In the genomic region with DNA sequence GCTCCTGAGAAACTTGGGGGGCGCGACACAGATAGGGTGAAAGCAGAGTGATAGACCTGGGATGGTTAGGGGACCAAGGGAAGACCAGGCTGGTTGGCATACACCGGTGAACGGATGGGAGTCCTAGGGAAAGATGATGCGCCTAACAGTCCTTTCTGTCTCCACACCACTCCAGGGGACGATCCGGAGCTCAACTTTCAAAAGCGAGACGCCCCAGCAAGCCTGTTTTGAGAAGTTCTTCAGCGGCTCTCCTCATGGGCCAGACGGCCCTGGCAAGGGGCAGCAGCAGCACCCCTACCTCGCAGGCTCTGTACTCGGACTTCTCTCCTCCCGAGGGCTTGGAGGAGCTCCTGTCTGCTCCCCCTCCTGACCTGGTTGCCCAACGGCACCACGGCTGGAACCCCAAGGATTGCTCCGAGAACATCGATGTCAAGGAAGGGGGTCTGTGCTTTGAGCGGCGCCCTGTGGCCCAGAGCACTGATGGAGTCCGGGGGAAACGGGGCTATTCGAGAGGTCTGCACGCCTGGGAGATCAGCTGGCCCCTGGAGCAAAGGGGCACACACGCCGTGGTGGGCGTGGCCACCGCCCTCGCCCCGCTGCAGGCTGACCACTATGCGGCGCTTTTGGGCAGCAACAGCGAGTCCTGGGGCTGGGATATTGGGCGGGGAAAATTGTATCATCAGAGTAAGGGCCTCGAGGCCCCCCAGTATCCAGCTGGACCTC, we compare ENCODE assay signal across 8 mouse cellular contexts. TPM values are rescaled to one million over a fixed set of nuclear protein-coding genes. Genes with fewer than 3 reads are reported as not detected.
DNase-seq lines count a peak whose midpoint lies in the region; ATAC-seq and TF ChIP-seq lines count a peak whose summit lies in the region.

No protein-coding gene starts in this region.

- peak overlapping the region; percentile 94 for H3K27ac ChIP-seq in bone marrow macrophage, adult 2 months (ENCODE audit: insufficient read depth, low read depth, low read length)
- peak overlapping the region; percentile 88 for H3K27ac ChIP-seq in embryonic facial prominence, embryonic 15.5 days (replicated peaks)
- peak overlapping the region; percentile 97 for H3K27ac ChIP-seq in heart, embryonic 13.5 days (replicated peaks)
- H3K27ac ChIP-seq in kidney, postnatal 0 days, result peak overlapping the region; percentile 95
- H3K27ac ChIP-seq in liver, postnatal 0 days (ENCODE audit: low read depth), result peak overlapping the region; percentile 95
- peak overlapping the region; percentile 53; the same call in 1 of the 2 replicates for H3K27ac ChIP-seq in neural tube, embryonic 12.5 days
- peak overlapping the region; percentile 87 for H3K27ac ChIP-seq in testis, adult 2 months (ENCODE audit: control insufficient read depth, insufficient read depth, low read depth, low read length)

- TF ChIP-seq POLR2A in bone marrow macrophage, adult 2 months (IDR thresholded peaks at IDR 0.05; ENCODE audit: borderline replicate concordance, low read depth, low read length), result no peak
- TF ChIP-seq POLR2A in testis, adult 2 months (IDR thresholded peaks at IDR 0.05; ENCODE audit: control insufficient read depth, low read depth, low read length), result no peak

- H3K4me2 ChIP-seq in embryonic facial prominence, embryonic 15.5 days (replicated peaks), result peak overlapping the region; percentile 76
- peak overlapping the region; percentile 96 for H3K4me2 ChIP-seq in heart, embryonic 13.5 days
- peak overlapping the region; percentile 99 for H3K4me2 ChIP-seq in kidney, postnatal 0 days (ENCODE audit: low read length)
- H3K4me2 ChIP-seq in liver, postnatal 0 days (ENCODE audit: low read depth, low read length), result peak overlapping the region; percentile 98
- H3K4me2 ChIP-seq in neural tube, embryonic 12.5 days (replicated peaks), result peak overlapping the region; percentile 97

- TF ChIP-seq CTCF in bone marrow macrophage, adult 2 months (IDR thresholded peaks at IDR 0.05; ENCODE audit: low read depth, low read length), result peak; percentile 35; the same call in 1 of the 2 replicates
- TF ChIP-seq CTCF in kidney, postnatal 0 days (IDR thresholded peaks at IDR 0.05; ENCODE audit: low read depth), result peak; percentile 84
- TF ChIP-seq CTCF in liver, postnatal 0 days (IDR thresholded peaks at IDR 0.05; ENCODE audit: low read depth), result peak; percentile 94
- peak; percentile 48; the same call in 1 of the 2 replicates for TF ChIP-seq CTCF in testis, adult 2 months (IDR thresholded peaks at IDR 0.05; ENCODE audit: control insufficient read depth, insufficient read depth, insufficient replicate concordance, low read depth, low read length)

- peak overlapping the region; percentile 89 for H3K4me3 ChIP-seq in bone marrow macrophage, adult 2 months (ENCODE audit: insufficient read depth, low read length)
- peak overlapping the region; percentile 49 for H3K4me3 ChIP-seq in embryonic facial prominence, embryonic 15.5 days (replicated peaks)
- H3K4me3 ChIP-seq in heart, embryonic 13.5 days, result peak overlapping the region; percentile 70
- peak overlapping the region; percentile 64 for H3K4me3 ChIP-seq in kidney, postnatal 0 days (replicated peaks; ENCODE audit: low read depth, low read length)
- peak overlapping the region; percentile 88 for H3K4me3 ChIP-seq in liver, postnatal 0 days (ENCODE audit: low read depth, low read length)
- peak overlapping the region; percentile 51 for H3K4me3 ChIP-seq in neural tube, embryonic 12.5 days
- H3K4me3 ChIP-seq in testis, adult 2 months (ENCODE audit: control insufficient read depth, low read depth, low read length), result peak overlapping the region; percentile 92

- ATAC-seq in embryonic facial prominence, embryonic 15.5 days (ENCODE audit: insufficient number of reproducible peaks, low FRiP score, low TSS enrichment, low read depth), result peak; percentile 8
- peak; percentile 29; the same call in 1 of the 2 replicates for ATAC-seq in heart, embryonic 13.5 days (ENCODE audit: extremely low read depth, insufficient number of reproducible peaks, low FRiP score, low TSS enrichment)
- peak; percentile 12 for ATAC-seq in kidney, postnatal 0 days (replicated peaks; ENCODE audit: low FRiP score, low read depth)
- peak; percentile 33 for ATAC-seq in liver, postnatal 0 days
- ATAC-seq in neural tube, embryonic 12.5 days (ENCODE audit: low FRiP score, low read depth), result peak; percentile 11

- H3K36me3 ChIP-seq in embryonic facial prominence, embryonic 15.5 days, result peaks cover 24% of the 10 kb centered on the region
- peaks cover 29% of the 10 kb centered on the region for H3K36me3 ChIP-seq in heart, embryonic 13.5 days
- peaks cover 6% of the 10 kb centered on the region; the same call in 1 of the 2 replicates for H3K36me3 ChIP-seq in kidney, postnatal 0 days (ENCODE audit: insufficient read depth, low read length)
- H3K36me3 ChIP-seq in liver, postnatal 0 days (replicated peaks; ENCODE audit: insufficient read depth, low read length), result peaks cover 20% of the 10 kb centered on the region
- H3K36me3 ChIP-seq in neural tube, embryonic 12.5 days, result peaks cover 12% of the 10 kb centered on the region
- peaks cover 2% of the 10 kb centered on the region; the same call in 1 of the 2 replicates for H3K36me3 ChIP-seq in testis, adult 2 months (ENCODE audit: control insufficient read depth, insufficient read depth, low read length)

- H3K4me1 ChIP-seq in bone marrow macrophage, adult 2 months (ENCODE audit: control insufficient read depth, insufficient read depth, low read length), result peaks cover 39% of the 10 kb centered on the region
- H3K4me1 ChIP-seq in embryonic facial prominence, embryonic 15.5 days, result peaks cover 53% of the 10 kb centered on the region
- peaks cover 64% of the 10 kb centered on the region for H3K4me1 ChIP-seq in heart, embryonic 13.5 days
- peaks cover 28% of the 10 kb centered on the region; the same call in 1 of the 2 replicates for H3K4me1 ChIP-seq in kidney, postnatal 0 days (replicated peaks; ENCODE audit: insufficient read depth, low read length)
- peaks cover 47% of the 10 kb centered on the region for H3K4me1 ChIP-seq in liver, postnatal 0 days (ENCODE audit: insufficient read depth)
- H3K4me1 ChIP-seq in neural tube, embryonic 12.5 days, result peaks cover 47% of the 10 kb centered on the region
- H3K4me1 ChIP-seq in testis, adult 2 months (ENCODE audit: control insufficient read depth, insufficient read depth, low read length), result peaks cover 50% of the 10 kb centered on the region

- DNase-seq in CD4-positive, CD25-positive, alpha-beta regulatory T cell, adult 2 months (ENCODE audit: low read depth, low spot score), result peak; percentile 74
- peak; percentile 90 for DNase-seq in kidney, postnatal 0 days (ENCODE audit: low spot score)
- peak; percentile 90 for DNase-seq in liver, postnatal 0 days

- no peak for TF ChIP-seq EP300 in liver, postnatal 0 days (IDR thresholded peaks at IDR 0.05; ENCODE audit: low read depth)

- no peaks in the 10 kb centered on the region for H3K9me3 ChIP-seq in embryonic facial prominence, embryonic 15.5 days (replicated peaks)
- H3K9me3 ChIP-seq in heart, embryonic 13.5 days, result no peaks in the 10 kb centered on the region
- no peaks in the 10 kb centered on the region for H3K9me3 ChIP-seq in kidney, postnatal 0 days (replicated peaks; ENCODE audit: low read length)
- H3K9me3 ChIP-seq in liver, postnatal 0 days (ENCODE audit: low read length), result no peaks in the 10 kb centered on the region
- H3K9me3 ChIP-seq in neural tube, embryonic 12.5 days, result no peaks in the 10 kb centered on the region

- peak overlapping the region; percentile 23 for H3K9ac ChIP-seq in embryonic facial prominence, embryonic 15.5 days
- H3K9ac ChIP-seq in heart, embryonic 13.5 days, result peak overlapping the region; percentile 87
- H3K9ac ChIP-seq in kidney, postnatal 0 days (ENCODE audit: low read depth, low read length), result peak overlapping the region; percentile 72
- peak overlapping the region; percentile 83 for H3K9ac ChIP-seq in liver, postnatal 0 days (replicated peaks)
- peak overlapping the region; percentile 75 for H3K9ac ChIP-seq in neural tube, embryonic 12.5 days

- under 1% methylated on average over 34 of the region's 35 CpGs for WGBS in embryonic facial prominence, embryonic 15.5 days
- WGBS in heart, embryonic 13.5 days, result under 1% methylated on average over 35 of the region's 35 CpGs
- under 1% methylated on average over 35 of the region's 35 CpGs for WGBS in kidney, postnatal 0 days
- WGBS in liver, postnatal 0 days (ENCODE audit: insufficient replicate concordance), result 1% methylated on average over 35 of the region's 35 CpGs
- under 1% methylated on average over 35 of the region's 35 CpGs for WGBS in neural tube, embryonic 12.5 days

- H3K27me3 ChIP-seq in embryonic facial prominence, embryonic 15.5 days, result no peaks in the 10 kb centered on the region
- no peaks in the 10 kb centered on the region for H3K27me3 ChIP-seq in heart, embryonic 13.5 days (replicated peaks)
- no peaks in the 10 kb centered on the region for H3K27me3 ChIP-seq in kidney, postnatal 0 days (ENCODE audit: insufficient read depth, low read length)
- no peaks in the 10 kb centered on the region for H3K27me3 ChIP-seq in liver, postnatal 0 days (ENCODE audit: insufficient read depth, low read length)
- H3K27me3 ChIP-seq in neural tube, embryonic 12.5 days (replicated peaks), result no peaks in the 10 kb centered on the region
- H3K27me3 ChIP-seq in testis, adult 2 months (ENCODE audit: control insufficient read depth, insufficient read depth, low read length), result no peaks in the 10 kb centered on the region

RNA-seq across cellular contexts. Expression of a gene that starts 0.8 kb away (rescaled TPM):
- 31.4 and 43.6 TPM in 2 replicates for polyA plus RNA-seq in bone marrow macrophage, adult 2 months (2012; ENCODE audit: insufficient read depth, insufficient read length, missing spikeins)
- polyA plus RNA-seq in embryonic facial prominence, embryonic 15.5 days (2015; fragmentation: Nextera tagmentation; extraction: Ambion mirVana), result 16.4 and 17.5 TPM in 2 replicates
- polyA plus RNA-seq in heart, embryonic 13.5 days (2015; fragmentation: Nextera tagmentation; extraction: Ambion mirVana), result 8.4 and 10.9 TPM in 2 replicates
- 26.1 and 27.4 TPM in 2 replicates for polyA plus RNA-seq in kidney, postnatal 0 days (2015; fragmentation: Nextera tagmentation; extraction: Ambion mirVana)
- polyA plus RNA-seq in liver, postnatal 0 days (2015; fragmentation: Nextera tagmentation; extraction: Ambion mirVana), result 11.4 and 14.3 TPM in 2 replicates
- 8.2 and 8.5 TPM in 2 replicates for polyA plus RNA-seq in neural tube, embryonic 12.5 days (2016; fragmentation: Nextera tagmentation; extraction: Ambion mirVana)
- 63.6 and 78.1 TPM in 2 replicates for polyA plus RNA-seq in testis, adult 2 months (2012; rRNA removed)

RNA-seq across cellular contexts. Expression of a gene that starts 4.9 kb away (rescaled TPM):
- polyA plus RNA-seq in bone marrow macrophage, adult 2 months (2012; ENCODE audit: insufficient read depth, insufficient read length, missing spikeins), result 224 and 232 TPM in 2 replicates
- 779 and 809 TPM in 2 replicates for polyA plus RNA-seq in embryonic facial prominence, embryonic 15.5 days (2015; fragmentation: Nextera tagmentation; extraction: Ambion mirVana)
- 1,248 and 1,451 TPM in 2 replicates for polyA plus RNA-seq in heart, embryonic 13.5 days (2015; fragmentation: Nextera tagmentation; extraction: Ambion mirVana)
- 664 and 686 TPM in 2 replicates for polyA plus RNA-seq in kidney, postnatal 0 days (2015; fragmentation: Nextera tagmentation; extraction: Ambion mirVana)
- 332 and 346 TPM in 2 replicates for polyA plus RNA-seq in liver, postnatal 0 days (2015; fragmentation: Nextera tagmentation; extraction: Ambion mirVana)
- 461 and 485 TPM in 2 replicates for polyA plus RNA-seq in neural tube, embryonic 12.5 days (2016; fragmentation: Nextera tagmentation; extraction: Ambion mirVana)
- polyA plus RNA-seq in testis, adult 2 months (2012; rRNA removed), result 471 and 473 TPM in 2 replicates

RNA-seq across cellular contexts. Expression of a gene that starts 20.1 kb away (rescaled TPM):
- 62.3 and 65.0 TPM in 2 replicates for polyA plus RNA-seq in bone marrow macrophage, adult 2 months (2012; ENCODE audit: insufficient read depth, insufficient read length, missing spikeins)
- 140 and 141 TPM in 2 replicates for polyA plus RNA-seq in embryonic facial prominence, embryonic 15.5 days (2015; fragmentation: Nextera tagmentation; extraction: Ambion mirVana)
- 98.3 and 101 TPM in 2 replicates for polyA plus RNA-seq in heart, embryonic 13.5 days (2015; fragmentation: Nextera tagmentation; extraction: Ambion mirVana)
- polyA plus RNA-seq in kidney, postnatal 0 days (2015; fragmentation: Nextera tagmentation; extraction: Ambion mirVana), result 96.6 and 106 TPM in 2 replicates
- polyA plus RNA-seq in liver, postnatal 0 days (2015; fragmentation: Nextera tagmentation; extraction: Ambion mirVana), result 32.2 and 36.6 TPM in 2 replicates
- 203 TPM in 2 replicates for polyA plus RNA-seq in neural tube, embryonic 12.5 days (2016; fragmentation: Nextera tagmentation; extraction: Ambion mirVana)
- polyA plus RNA-seq in testis, adult 2 months (2012; rRNA removed), result 37.4 and 41.2 TPM in 2 replicates

RNA-seq across cellular contexts. Expression of a gene that starts 20.1 kb away (rescaled TPM):
- polyA plus RNA-seq in bone marrow macrophage, adult 2 months (2012; ENCODE audit: insufficient read depth, insufficient read length, missing spikeins), result 70.1 and 76.5 TPM in 2 replicates
- polyA plus RNA-seq in embryonic facial prominence, embryonic 15.5 days (2015; fragmentation: Nextera tagmentation; extraction: Ambion mirVana), result 128 and 138 TPM in 2 replicates
- polyA plus RNA-seq in heart, embryonic 13.5 days (2015; fragmentation: Nextera tagmentation; extraction: Ambion mirVana), result 123 and 132 TPM in 2 replicates
- 85.1 and 91.2 TPM in 2 replicates for polyA plus RNA-seq in kidney, postnatal 0 days (2015; fragmentation: Nextera tagmentation; extraction: Ambion mirVana)
- 96.4 and 98.3 TPM in 2 replicates for polyA plus RNA-seq in liver, postnatal 0 days (2015; fragmentation: Nextera tagmentation; extraction: Ambion mirVana)
- 115 and 124 TPM in 2 replicates for polyA plus RNA-seq in neural tube, embryonic 12.5 days (2016; fragmentation: Nextera tagmentation; extraction: Ambion mirVana)
- 218 and 250 TPM in 2 replicates for polyA plus RNA-seq in testis, adult 2 months (2012; rRNA removed)

RNA-seq across cellular contexts. Expression of a gene that starts 29.7 kb away (rescaled TPM):
- not detected in 2 replicates for polyA plus RNA-seq in bone marrow macrophage, adult 2 months (2012; ENCODE audit: insufficient read depth, insufficient read length, missing spikeins)
- 26.7 and 47.5 TPM in 2 replicates for polyA plus RNA-seq in embryonic facial prominence, embryonic 15.5 days (2015; fragmentation: Nextera tagmentation; extraction: Ambion mirVana)
- polyA plus RNA-seq in heart, embryonic 13.5 days (2015; fragmentation: Nextera tagmentation; extraction: Ambion mirVana), result 0.09 TPM in 1 of 2 replicates, not detected in the other
- 0.43 and 0.59 TPM in 2 replicates for polyA plus RNA-seq in kidney, postnatal 0 days (2015; fragmentation: Nextera tagmentation; extraction: Ambion mirVana)
- 0.16 TPM in 1 of 2 replicates, not detected in the other for polyA plus RNA-seq in liver, postnatal 0 days (2015; fragmentation: Nextera tagmentation; extraction: Ambion mirVana)
- polyA plus RNA-seq in neural tube, embryonic 12.5 days (2016; fragmentation: Nextera tagmentation; extraction: Ambion mirVana), result 0.68 and 0.85 TPM in 2 replicates
- 105 and 106 TPM in 2 replicates for polyA plus RNA-seq in testis, adult 2 months (2012; rRNA removed)

Comparison
In these comparisons a context has a peak if more than half of its experiments do, and no peak if none do; other contexts are left out.
1. Peak in every context shown above with its lines: DNase-seq, ATAC-seq, H3K4me3 ChIP-seq and H3K27ac ChIP-seq.
2. CTCF ChIP-seq: peak in every context shown above with its lines; median percentile 94 in liver, postnatal 0 days; 84 in kidney, postnatal 0 days; 48 in testis, adult 2 months; 35 in bone marrow macrophage, adult 2 months.
3. H3K9ac ChIP-seq: peak in every context shown above with its lines; median percentile 87 in heart, embryonic 13.5 days; 83 in liver, postnatal 0 days; 75 in neural tube, embryonic 12.5 days; 72 in kidney, postnatal 0 days; 23 in embryonic facial prominence, embryonic 15.5 days.